Mouse (Mus musculus): ENCODE results near the gene Krtap19-3. TPM values are rescaled to one million over a fixed set of nuclear protein-coding genes. Genes with fewer than 3 reads are reported as not detected.

The Krtap19-3 gene
- polyA plus RNA-seq, 1 experiment from 2014 or later, result not detected

DNA sequence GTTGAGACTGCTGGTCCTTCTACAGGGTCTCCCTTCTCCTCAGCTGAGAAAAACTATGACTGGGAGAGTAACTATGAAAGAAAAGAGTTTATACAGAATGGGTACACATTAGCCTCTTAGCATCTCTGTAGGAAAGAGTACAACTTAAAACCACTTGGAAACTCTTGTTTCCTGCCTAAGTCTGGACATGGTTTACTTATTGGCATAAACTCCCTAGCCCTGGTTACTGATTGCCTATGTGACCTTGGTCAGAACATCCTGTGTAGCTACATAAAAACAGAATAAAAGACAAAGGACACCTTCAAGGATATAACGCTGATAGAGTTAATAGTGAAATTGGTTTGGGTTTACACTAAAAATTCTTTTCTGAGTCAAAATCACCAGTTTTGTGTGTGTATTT, 30.5 kb downstream of the Krtap19-3 start:
- Histone ChIP-seq H3K9ac (ENCODE audit: low read depth, low read length) (no peak overlapping the region), H3K4me3 (ENCODE audit: low read depth, low read length) (no peak overlapping the region), H3K4me2 (replicated peaks; ENCODE audit: low read depth, low read length) (no peak overlapping the region), H3K27ac (ENCODE audit: low read depth, low read length) (no peak overlapping the region), H3K36me3 (ENCODE audit: control insufficient read depth, insufficient read depth, low read length) (no peaks in the 10 kb centered on the region), H3K9me3 (ENCODE audit: control insufficient read depth, low read length) (no peaks in the 10 kb centered on the region), H3K27me3 (ENCODE audit: control insufficient read depth, insufficient read depth, low read length) (no peaks in the 10 kb centered on the region), H3K4me1 (replicated peaks; ENCODE audit: control insufficient read depth, insufficient read depth, low read length) (no peaks in the 10 kb centered on the region)
- ATAC-seq (ENCODE audit: low FRiP score) (no peak), DNase-seq (ENCODE audit: low spot score) (no peak)
- WGBS, result 97% methylated on average over 1 of the region's 1 CpGs

Other genes starting within 250 kb of the Krtap19-3 start
- not detected in 2 replicates for gene Krtap26-1, start 230.2 kb downstream of the Krtap19-3 start, polyA plus RNA-seq (2014; fragmentation: Nextera tagmentation; extraction: Ambion mirVana)
- not detected in 2 replicates for gene Krtap27-1, start 206.4 kb downstream of the Krtap19-3 start, polyA plus RNA-seq (2014; fragmentation: Nextera tagmentation; extraction: Ambion mirVana)
- not detected in 2 replicates for gene 2310061N02Rik, start 170.1 kb downstream of the Krtap19-3 start, polyA plus RNA-seq (2014; fragmentation: Nextera tagmentation; extraction: Ambion mirVana)
- not detected in 2 replicates for gene Krtap13-1, start 149.2 kb downstream of the Krtap19-3 start, polyA plus RNA-seq (2014; fragmentation: Nextera tagmentation; extraction: Ambion mirVana)
- not detected in 2 replicates for gene Krtap13, start 126.4 kb downstream of the Krtap19-3 start, polyA plus RNA-seq (2014; fragmentation: Nextera tagmentation; extraction: Ambion mirVana)
- gene 2310034C09Rik, start 119.2 kb downstream of the Krtap19-3 start, polyA plus RNA-seq (2014; fragmentation: Nextera tagmentation; extraction: Ambion mirVana), result not detected in 2 replicates
- not detected in 2 replicates for gene 2310057N15Rik, start 103.8 kb downstream of the Krtap19-3 start, polyA plus RNA-seq (2014; fragmentation: Nextera tagmentation; extraction: Ambion mirVana)
- not detected in 2 replicates for gene Gm5965, start 100.1 kb downstream of the Krtap19-3 start, polyA plus RNA-seq (2014; fragmentation: Nextera tagmentation; extraction: Ambion mirVana)
- gene Gm20741, start 65.8 kb downstream of the Krtap19-3 start, polyA plus RNA-seq (2014; fragmentation: Nextera tagmentation; extraction: Ambion mirVana), result not detected in 2 replicates
- gene Krtap15, start 57.8 kb downstream of the Krtap19-3 start, polyA plus RNA-seq (2014; fragmentation: Nextera tagmentation; extraction: Ambion mirVana), result not detected in 2 replicates
- gene Krtap14, start 51.9 kb downstream of the Krtap19-3 start, polyA plus RNA-seq (2014; fragmentation: Nextera tagmentation; extraction: Ambion mirVana), result not detected in 2 replicates
- not detected in 2 replicates for gene Krtap19-1, start 8.6 kb downstream of the Krtap19-3 start, polyA plus RNA-seq (2014; fragmentation: Nextera tagmentation; extraction: Ambion mirVana)
- gene Krtap19-2, start 3.8 kb downstream of the Krtap19-3 start, polyA plus RNA-seq (2014; fragmentation: Nextera tagmentation; extraction: Ambion mirVana), result not detected in 2 replicates
- gene Krtap19-4, start 7.1 kb upstream of the Krtap19-3 start, polyA plus RNA-seq (2014; fragmentation: Nextera tagmentation; extraction: Ambion mirVana), result not detected in 2 replicates
- not detected in 2 replicates for gene Krtap19-5, start 18.4 kb upstream of the Krtap19-3 start, polyA plus RNA-seq (2014; fragmentation: Nextera tagmentation; extraction: Ambion mirVana)
- not detected in 2 replicates for gene Krtap19-9b, start 54.2 kb upstream of the Krtap19-3 start, polyA plus RNA-seq (2014; fragmentation: Nextera tagmentation; extraction: Ambion mirVana)
- not detected in 2 replicates for gene Krtap16-3, start 84.8 kb upstream of the Krtap19-3 start, polyA plus RNA-seq (2014; fragmentation: Nextera tagmentation; extraction: Ambion mirVana)
- gene Krtap22-2, start 132.7 kb upstream of the Krtap19-3 start, polyA plus RNA-seq (2014; fragmentation: Nextera tagmentation; extraction: Ambion mirVana), result not detected in 2 replicates
- gene Gm10229, start 137.2 kb upstream of the Krtap19-3 start, polyA plus RNA-seq (2014; fragmentation: Nextera tagmentation; extraction: Ambion mirVana), result not detected in 2 replicates
- gene Krtap6-1, start 153.7 kb upstream of the Krtap19-3 start, polyA plus RNA-seq (2014; fragmentation: Nextera tagmentation; extraction: Ambion mirVana), result not detected in 2 replicates
- gene Gm10228, start 163.4 kb upstream of the Krtap19-3 start, polyA plus RNA-seq (2014; fragmentation: Nextera tagmentation; extraction: Ambion mirVana), result not detected in 2 replicates
- not detected in 2 replicates for gene Krtap6-5, start 169.8 kb upstream of the Krtap19-3 start, polyA plus RNA-seq (2014; fragmentation: Nextera tagmentation; extraction: Ambion mirVana)
- gene 1110025L11Rik, start 186.0 kb upstream of the Krtap19-3 start, polyA plus RNA-seq (2014; fragmentation: Nextera tagmentation; extraction: Ambion mirVana), result not detected in 2 replicates
- gene Krtap6-3, start 206.0 kb upstream of the Krtap19-3 start, polyA plus RNA-seq (2014; fragmentation: Nextera tagmentation; extraction: Ambion mirVana), result not detected in 2 replicates